In the genomic region with DNA sequence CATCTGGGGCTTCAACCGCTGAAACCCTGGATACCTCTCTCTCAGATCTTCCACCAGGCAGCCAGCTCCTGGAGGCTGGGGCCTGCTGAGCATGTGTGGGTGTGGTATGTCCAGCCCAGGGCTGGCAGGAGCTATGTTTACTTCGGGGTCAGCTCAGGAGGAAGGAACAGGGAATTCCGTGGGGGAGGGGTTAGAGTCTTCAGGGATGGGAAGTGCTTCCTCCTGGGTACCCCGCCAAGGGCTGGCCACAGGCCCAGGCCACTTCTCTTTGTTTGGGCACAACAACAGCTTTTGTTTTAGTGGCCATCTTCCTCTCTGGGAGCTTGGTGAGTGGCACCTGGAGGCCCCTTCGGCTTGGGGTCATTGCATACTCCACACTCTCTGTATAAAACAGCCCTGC, we compare ENCODE assay signal across 8 mouse cellular contexts. TPM values are rescaled to one million over a fixed set of nuclear protein-coding genes. Genes with fewer than 3 reads are reported as not detected.
DNase-seq lines count a peak whose midpoint lies in the region; ATAC-seq and TF ChIP-seq lines count a peak whose summit lies in the region.

No protein-coding gene starts in this region.

- H3K36me3 ChIP-seq in embryonic facial prominence, embryonic 12.5 days, result no peaks in the 10 kb centered on the region
- no peaks in the 10 kb centered on the region for H3K36me3 ChIP-seq in intestine, embryonic 14.5 days (ENCODE audit: control insufficient read depth, insufficient read depth, low read length)
- H3K36me3 ChIP-seq in liver, postnatal 0 days (replicated peaks; ENCODE audit: insufficient read depth, low read length), result no peaks in the 10 kb centered on the region; the same call in none of the 2 replicates

- H3K9ac ChIP-seq in embryonic facial prominence, embryonic 12.5 days, result no peak overlapping the region
- H3K9ac ChIP-seq in intestine, embryonic 14.5 days (ENCODE audit: low read length), result no peak overlapping the region
- H3K9ac ChIP-seq in liver, postnatal 0 days (replicated peaks), result peak overlapping the region; percentile 30; the same call in 1 of the 2 replicates

- no peak for ATAC-seq in embryonic facial prominence, embryonic 12.5 days (ENCODE audit: insufficient number of reproducible peaks, insufficient read depth, low FRiP score, low TSS enrichment)
- no peak for ATAC-seq in intestine, embryonic 14.5 days (replicated peaks; ENCODE audit: low FRiP score, low TSS enrichment, low read depth)
- ATAC-seq in liver, postnatal 0 days, result no peak

- peaks cover 38% of the 10 kb centered on the region for H3K4me1 ChIP-seq in embryonic facial prominence, embryonic 12.5 days
- H3K4me1 ChIP-seq in intestine, embryonic 14.5 days (replicated peaks; ENCODE audit: control insufficient read depth, insufficient read depth, low read length), result peaks cover 57% of the 10 kb centered on the region
- peaks cover 80% of the 10 kb centered on the region for H3K4me1 ChIP-seq in liver, postnatal 0 days (ENCODE audit: insufficient read depth)

- H3K4me2 ChIP-seq in embryonic facial prominence, embryonic 12.5 days (replicated peaks), result no peak overlapping the region
- H3K4me2 ChIP-seq in intestine, embryonic 14.5 days (ENCODE audit: low read length), result no peak overlapping the region
- no peak overlapping the region for H3K4me2 ChIP-seq in liver, postnatal 0 days (ENCODE audit: low read depth, low read length)

- H3K9me3 ChIP-seq in embryonic facial prominence, embryonic 12.5 days, result no peaks in the 10 kb centered on the region
- H3K9me3 ChIP-seq in intestine, embryonic 14.5 days (ENCODE audit: control insufficient read depth, low read length), result no peaks in the 10 kb centered on the region
- no peaks in the 10 kb centered on the region for H3K9me3 ChIP-seq in liver, postnatal 0 days (ENCODE audit: low read length)

- no peak overlapping the region; the same call in 1 of the 2 replicates for H3K4me3 ChIP-seq in layer of hippocampus, adult 2 months
- no peak overlapping the region for H3K4me3 ChIP-seq in embryonic facial prominence, embryonic 12.5 days
- H3K4me3 ChIP-seq in intestine, embryonic 14.5 days (ENCODE audit: low read depth, low read length), result no peak overlapping the region
- H3K4me3 ChIP-seq in liver, postnatal 0 days (ENCODE audit: low read depth, low read length), result no peak overlapping the region

- H3K27me3 ChIP-seq in embryonic facial prominence, embryonic 12.5 days, result no peaks in the 10 kb centered on the region
- no peaks in the 10 kb centered on the region for H3K27me3 ChIP-seq in intestine, embryonic 14.5 days (replicated peaks; ENCODE audit: control insufficient read depth, insufficient read depth, low read length)
- H3K27me3 ChIP-seq in liver, postnatal 0 days (ENCODE audit: insufficient read depth, low read length), result no peaks in the 10 kb centered on the region

- 7% methylated on average over 5 of the region's 5 CpGs for WGBS in embryonic facial prominence, embryonic 12.5 days
- WGBS in intestine, embryonic 14.5 days, result 5% methylated on average over 5 of the region's 5 CpGs
- WGBS in liver, postnatal 0 days (ENCODE audit: insufficient replicate concordance), result 36% methylated on average over 5 of the region's 5 CpGs

- 0 out of 2 replicates have a peak, but pooled peaks have one; percentile 18 for TF ChIP-seq CTCF in layer of hippocampus, adult 2 months (conservative IDR thresholded peaks at IDR 0.05)
- 0 out of 2 replicates have a peak, but pooled peaks have one; percentile 16 for TF ChIP-seq CTCF in liver, postnatal 0 days (IDR thresholded peaks at IDR 0.05; ENCODE audit: low read depth)

- peak overlapping the region; percentile 89 for H3K27ac ChIP-seq in layer of hippocampus, adult 2 months
- H3K27ac ChIP-seq in embryonic facial prominence, embryonic 12.5 days, result 0 out of 2 replicates have a peak overlapping the region, but pooled peaks have one; percentile 54
- peak overlapping the region; percentile 22; the same call in 1 of the 2 replicates for H3K27ac ChIP-seq in intestine, embryonic 14.5 days (ENCODE audit: low read depth)
- H3K27ac ChIP-seq in liver, postnatal 0 days (ENCODE audit: low read depth), result 0 out of 2 replicates have a peak overlapping the region, but pooled peaks have one; percentile 67

- DNase-seq in layer of hippocampus, adult 2 months (ENCODE audit: low spot score in 2 of 2), result no peak
- DNase-seq in layer of hippocampus, adult 8-10 months (ENCODE audit: low spot score in 2 of 2), result no peak
- DNase-seq in intestine, embryonic 14.5 days (ENCODE audit: low spot score), result no peak
- peak; percentile 47 for DNase-seq in liver, postnatal 0 days
- DNase-seq in frontal cortex, postnatal 25 days (ENCODE audit: low spot score in 2 of 2), result no peak
- DNase-seq in urinary bladder, postnatal 4 days (ENCODE audit: low spot score in 2 of 2), result no peak
- no peak for DNase-seq in thymus, postnatal 25 days

- TF ChIP-seq EP300 in liver, postnatal 0 days (IDR thresholded peaks at IDR 0.05; ENCODE audit: low read depth), result no peak

RNA-seq across cellular contexts. Expression of gene Gm9821, which starts 8.3 kb away (rescaled TPM):
- total RNA-seq in layer of hippocampus, adult 2 months (2021), result not detected
- total RNA-seq in layer of hippocampus, adult 8-10 months (2022), result not detected
- 0.36 and 0.73 TPM in 2 replicates for polyA plus RNA-seq in embryonic facial prominence, embryonic 12.5 days (2016; fragmentation: Nextera tagmentation; extraction: Ambion mirVana)
- 0.74 and 0.88 TPM in 2 replicates for polyA plus RNA-seq in intestine, embryonic 14.5 days (2014; fragmentation: Nextera tagmentation; extraction: Ambion mirVana)
- 0.13 and 0.20 TPM in 2 replicates for polyA plus RNA-seq in liver, postnatal 0 days (2015; fragmentation: Nextera tagmentation; extraction: Ambion mirVana)

RNA-seq across cellular contexts. Expression of gene Mdk, which starts 21.7 kb away (rescaled TPM):
- total RNA-seq in layer of hippocampus, adult 2 months (2021), result 10 to 100 TPM; 25.3 to 31.9 TPM
- total RNA-seq in layer of hippocampus, adult 8-10 months (2022), result 10 to 100 TPM; 21.4 to 27.8 (median 24.1) TPM
- polyA plus RNA-seq in embryonic facial prominence, embryonic 12.5 days (2016; fragmentation: Nextera tagmentation; extraction: Ambion mirVana), result 1,900 and 1,964 TPM in 2 replicates
- polyA plus RNA-seq in intestine, embryonic 14.5 days (2014; fragmentation: Nextera tagmentation; extraction: Ambion mirVana), result 973 and 1,126 TPM in 2 replicates
- 5.0 and 6.8 TPM in 2 replicates for polyA plus RNA-seq in liver, postnatal 0 days (2015; fragmentation: Nextera tagmentation; extraction: Ambion mirVana)

RNA-seq across cellular contexts. Expression of gene Dgkz, which starts 21.8 kb away (rescaled TPM):
- 100 to 1,000 TPM; 513 to 526 TPM for total RNA-seq in layer of hippocampus, adult 2 months (2021)
- 100 to 1,000 TPM; 463 to 479 (median 474) TPM for total RNA-seq in layer of hippocampus, adult 8-10 months (2022)
- 39.1 and 40.8 TPM in 2 replicates for polyA plus RNA-seq in embryonic facial prominence, embryonic 12.5 days (2016; fragmentation: Nextera tagmentation; extraction: Ambion mirVana)
- 71.9 and 75.6 TPM in 2 replicates for polyA plus RNA-seq in intestine, embryonic 14.5 days (2014; fragmentation: Nextera tagmentation; extraction: Ambion mirVana)
- 13.9 and 15.9 TPM in 2 replicates for polyA plus RNA-seq in liver, postnatal 0 days (2015; fragmentation: Nextera tagmentation; extraction: Ambion mirVana)

RNA-seq across cellular contexts. Expression of gene Chrm4, which starts 26.8 kb away (rescaled TPM):
- 10 to 100 TPM; 22.1 to 26.0 TPM for total RNA-seq in layer of hippocampus, adult 2 months (2021)
- total RNA-seq in layer of hippocampus, adult 8-10 months (2022), result 10 to 100 TPM; 27.0 to 29.9 (median 29.1) TPM
- polyA plus RNA-seq in embryonic facial prominence, embryonic 12.5 days (2016; fragmentation: Nextera tagmentation; extraction: Ambion mirVana), result 0.65 and 1.2 TPM in 2 replicates
- polyA plus RNA-seq in intestine, embryonic 14.5 days (2014; fragmentation: Nextera tagmentation; extraction: Ambion mirVana), result 0.16 TPM in 1 of 2 replicates, not detected in the other
- not detected in 2 replicates for polyA plus RNA-seq in liver, postnatal 0 days (2015; fragmentation: Nextera tagmentation; extraction: Ambion mirVana)

Comparison
In these comparisons a context has a peak if more than half of its experiments do, and no peak if none do; other contexts are left out.
1. H3K27ac ChIP-seq: peak in every context shown above with its lines; median percentile 89 in layer of hippocampus, adult 2 months; 67 in liver, postnatal 0 days; 54 in embryonic facial prominence, embryonic 12.5 days; 22 in intestine, embryonic 14.5 days.
2. RNA of gene Mdk, which starts 21.7 kb away (polyA plus RNA-seq): 1,900 to 1,964 TPM in embryonic facial prominence, embryonic 12.5 days and 973 to 1,126 TPM in intestine, embryonic 14.5 days; 5.0 to 6.8 TPM in liver, postnatal 0 days; every median in the first group is over 100 times any median in the second.